Mouse (Mus musculus): ENCODE data around the gene Ccl6. TPM values are rescaled to one million over a fixed set of nuclear protein-coding genes. Genes with fewer than 3 reads are reported as not detected.

Gene Ccl6
- polyA plus RNA-seq, 1 experiment from 2014 or later, result 2.1 TPM

DNA sequence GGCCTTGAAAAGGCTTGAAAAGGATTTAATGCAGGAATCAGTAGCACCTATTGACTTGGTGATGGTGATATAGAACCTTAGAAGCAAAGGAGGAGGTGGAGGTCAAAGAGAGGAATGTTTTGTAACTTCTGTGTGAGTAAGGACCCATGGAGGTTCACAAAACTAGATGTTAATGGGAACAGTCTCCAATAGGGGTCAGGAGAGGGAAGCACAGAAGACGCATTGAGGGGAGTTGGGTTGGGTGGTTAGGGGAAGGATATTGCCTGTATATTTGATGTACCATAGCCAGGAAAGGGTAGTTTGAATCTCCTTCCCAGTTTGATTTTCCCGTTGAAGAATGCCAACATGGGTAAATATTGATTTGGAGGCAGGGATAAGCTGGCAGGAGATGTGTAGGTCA lies 8.7 kb downstream of the Ccl6 start:
- 82% methylated on average over 2 of the region's 2 CpGs for WGBS
- Histone ChIP-seq H3K4me3 (no peak overlapping the region), H3K27ac (no peak overlapping the region), H3K27me3 (ENCODE audit: poor library complexity, severe bottlenecking) (no peaks in the 10 kb centered on the region), H3K36me3 (replicated peaks) (no peaks in the 10 kb centered on the region), H3K4me1 (0 out of 2 replicates have a peak, but pooled peaks cover 3% of the 10 kb centered on the region), H3K9me3 (no peaks in the 10 kb centered on the region)
- DNase-seq (ENCODE audit: extremely low spot score, low spot score), result no peak

DNA sequence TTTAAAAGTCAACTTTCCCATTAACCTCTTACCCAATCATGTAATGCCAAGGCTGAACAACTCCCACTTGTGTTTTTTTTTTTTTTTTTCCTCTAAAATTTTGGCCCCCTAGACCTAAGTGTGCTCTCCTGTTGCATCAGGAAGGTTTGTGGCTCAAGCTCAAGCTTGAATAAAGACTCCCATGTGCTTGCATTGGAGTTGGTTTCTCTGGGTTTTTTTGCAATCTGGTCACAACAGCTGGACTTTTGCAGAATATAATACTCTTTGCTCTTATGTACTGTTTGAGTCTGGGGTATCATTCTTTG lies 9.5 kb downstream of the Ccl6 start:
- H3K27me3 ChIP-seq (ENCODE audit: poor library complexity, severe bottlenecking), result no peaks in the 10 kb centered on the region
- no peak overlapping the region for H3K4me3 ChIP-seq
- H3K27ac ChIP-seq, result no peak overlapping the region
- no peaks in the 10 kb centered on the region for H3K36me3 ChIP-seq (replicated peaks)
- peaks cover 4% of the 10 kb centered on the region; the same call in 1 of the 2 replicates for H3K4me1 ChIP-seq
- DNase-seq (ENCODE audit: extremely low spot score, low spot score), result no peak
- no peaks in the 10 kb centered on the region for H3K9me3 ChIP-seq

DNA sequence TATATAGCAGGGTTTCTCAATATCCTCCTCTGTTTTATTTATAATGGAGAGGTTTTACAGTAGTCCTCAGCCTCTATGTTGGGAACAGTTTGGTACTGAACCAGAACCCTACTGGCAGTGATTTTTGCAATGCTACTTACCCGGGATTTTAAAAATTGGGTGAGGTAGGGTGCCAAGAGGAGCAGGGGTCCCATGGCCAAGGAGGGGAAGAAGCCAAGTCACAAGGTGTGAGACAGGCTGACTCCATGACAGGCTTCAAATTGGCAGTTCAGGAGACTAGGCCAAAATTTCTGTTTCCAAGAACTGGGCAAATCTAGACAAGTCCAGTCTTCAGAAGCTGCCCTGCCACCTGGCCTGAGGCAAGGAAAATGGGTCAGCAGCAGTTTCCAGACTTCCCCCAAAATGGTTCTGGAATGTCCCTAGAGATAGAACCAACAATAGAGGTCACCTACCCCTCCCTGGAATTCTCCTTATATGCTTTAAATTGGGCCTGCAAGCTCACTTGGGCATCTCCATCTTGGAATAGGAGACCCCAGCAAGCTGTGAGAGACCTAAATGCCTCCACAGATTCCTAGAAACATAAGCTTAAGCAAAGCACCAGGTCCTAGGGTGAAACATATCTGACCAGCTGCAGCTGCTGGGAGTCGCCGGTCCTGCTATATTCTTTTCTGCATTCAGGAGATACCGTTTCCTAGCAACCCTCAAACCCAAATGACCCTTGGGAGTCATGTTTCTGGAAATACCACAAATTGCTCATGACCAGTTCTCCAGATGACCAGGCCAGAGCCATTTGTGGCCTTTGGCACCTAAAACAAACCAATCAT lies 10.0 kb downstream of the Ccl6 start:
- Histone ChIP-seq H3K27ac (no peak overlapping the region), H3K4me3 (no peak overlapping the region), H3K9me3 (no peaks in the 10 kb centered on the region), H3K36me3 (replicated peaks) (no peaks in the 10 kb centered on the region), H3K27me3 (ENCODE audit: poor library complexity, severe bottlenecking) (no peaks in the 10 kb centered on the region), H3K4me1 (peaks cover 6% of the 10 kb centered on the region; the same call in 1 of the 2 replicates)
- WGBS, result 72% methylated on average over 4 of the region's 4 CpGs
- DNase-seq (ENCODE audit: extremely low spot score, low spot score), result no peak

DNA sequence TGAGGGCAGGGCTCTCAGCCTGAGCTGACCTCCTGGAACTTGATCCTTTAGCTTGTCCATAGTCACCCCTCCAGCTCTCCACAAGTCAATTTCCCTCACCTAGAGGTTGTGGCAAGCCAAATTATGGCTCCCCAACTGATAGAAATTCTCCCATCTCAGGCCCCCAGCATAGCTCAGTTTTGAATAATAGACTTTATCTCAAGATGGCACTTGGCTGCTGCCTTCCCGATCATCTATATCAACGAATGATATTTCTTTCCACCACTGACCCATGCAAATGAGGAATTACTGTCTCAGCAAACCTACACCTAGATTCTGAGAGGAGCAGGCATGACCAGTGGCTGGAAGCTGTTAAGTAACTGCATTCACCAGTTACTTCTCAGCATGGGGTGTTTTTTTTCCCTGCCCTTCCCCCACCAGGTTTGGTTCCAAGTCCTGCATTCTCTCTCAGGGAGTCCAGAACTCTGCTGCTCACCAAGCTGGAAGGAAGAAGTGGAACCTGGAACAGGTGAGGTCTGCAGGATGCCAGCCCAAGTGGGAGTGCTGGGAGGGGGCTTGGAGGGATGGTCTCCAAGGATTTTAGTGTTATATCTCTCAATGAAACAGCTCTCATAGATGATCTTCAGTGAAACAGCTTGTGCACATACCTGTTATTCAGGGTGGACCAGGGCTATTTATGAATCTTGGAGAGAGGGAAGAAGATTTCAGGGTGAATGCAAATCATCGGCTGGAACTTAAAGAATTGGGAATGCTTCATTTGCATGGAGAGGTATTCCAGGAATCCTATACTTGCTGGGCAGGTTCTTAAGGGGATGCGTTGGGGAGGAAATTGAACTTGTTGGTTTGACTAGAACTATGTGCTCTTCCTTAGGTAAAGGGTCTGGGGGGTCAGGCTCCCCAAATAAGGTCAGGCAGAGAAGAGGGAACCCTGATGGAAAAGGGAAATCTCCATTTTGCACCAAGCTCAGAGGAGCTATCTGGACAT lies 11.0 kb downstream of the Ccl6 start:
- DNase-seq (ENCODE audit: extremely low spot score, low spot score), result no peak
- WGBS, result 81% methylated on average over 4 of the region's 4 CpGs

DNA sequence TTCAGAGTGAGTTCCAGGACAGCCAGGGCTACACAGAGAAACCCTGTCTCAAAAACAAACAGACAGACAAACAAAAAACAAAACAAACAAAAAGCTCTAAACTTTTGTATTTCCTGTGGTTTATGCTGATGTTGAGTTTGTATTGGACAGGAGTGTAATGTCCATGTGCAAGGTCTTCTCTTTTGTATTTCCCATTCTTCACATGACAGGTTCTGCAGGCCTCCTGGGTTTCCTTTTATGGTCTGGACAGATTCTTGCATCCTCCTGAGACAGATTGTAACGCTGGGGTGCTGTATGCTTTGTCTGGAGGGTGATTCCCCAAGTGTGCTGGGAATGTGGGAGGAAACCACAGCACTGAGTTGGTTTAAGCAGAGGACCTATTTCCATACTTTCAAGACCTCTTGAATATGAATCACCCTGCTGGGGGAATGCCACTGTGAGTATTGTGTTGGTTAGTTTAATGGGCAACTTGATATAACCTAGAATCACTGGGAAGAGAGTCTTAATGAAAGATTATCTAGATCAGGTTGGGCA lies 12.1 kb downstream of the Ccl6 start:
- H3K27me3 ChIP-seq (ENCODE audit: poor library complexity, severe bottlenecking), result no peaks in the 10 kb centered on the region
- H3K9me3 ChIP-seq, result no peaks in the 10 kb centered on the region
- H3K4me1 ChIP-seq, result peaks cover 6% of the 10 kb centered on the region; the same call in 1 of the 2 replicates
- DNase-seq (ENCODE audit: extremely low spot score, low spot score), result no peak
- 69% methylated on average over 1 of the region's 1 CpGs for WGBS
- no peak overlapping the region for H3K4me3 ChIP-seq
- no peaks in the 10 kb centered on the region for H3K36me3 ChIP-seq (replicated peaks)
- H3K27ac ChIP-seq, result no peak overlapping the region

More for the DNA sequence above, 11.0 kb downstream of the Ccl6 start:
- Histone ChIP-seq H3K36me3 (replicated peaks) (no peaks in the 10 kb centered on the region), H3K4me1 (peaks cover 6% of the 10 kb centered on the region; the same call in 1 of the 2 replicates), H3K4me3 (no peak overlapping the region), H3K27me3 (ENCODE audit: poor library complexity, severe bottlenecking) (no peaks in the 10 kb centered on the region), H3K9me3 (no peaks in the 10 kb centered on the region), H3K27ac (no peak overlapping the region)

DNA sequence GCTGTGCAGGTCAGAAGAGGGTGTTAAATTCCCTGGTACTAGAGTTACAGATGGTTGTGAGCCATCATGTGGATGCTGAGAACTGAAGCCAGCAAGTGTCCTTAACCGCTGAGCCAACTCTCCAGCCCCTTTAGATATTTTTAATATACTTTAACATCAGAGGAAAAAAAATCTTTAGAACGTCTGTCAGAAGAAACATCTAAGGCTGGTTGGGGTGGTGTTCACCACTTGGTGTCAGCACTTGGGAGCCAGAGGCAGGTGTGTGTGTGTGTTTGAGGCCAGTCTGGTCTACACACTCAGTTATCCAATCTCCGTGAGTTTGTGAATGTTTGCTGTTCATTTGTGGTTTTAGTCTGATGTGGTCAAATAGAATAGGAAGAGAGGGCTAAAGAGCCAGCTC lies 13.9 kb downstream of the Ccl6 start:
- no peak overlapping the region for H3K27ac ChIP-seq
- DNase-seq (ENCODE audit: extremely low spot score, low spot score), result no peak
- peaks cover 6% of the 10 kb centered on the region; the same call in 1 of the 2 replicates for H3K4me1 ChIP-seq
- no peaks in the 10 kb centered on the region for H3K27me3 ChIP-seq (ENCODE audit: poor library complexity, severe bottlenecking)
- H3K36me3 ChIP-seq (replicated peaks), result no peaks in the 10 kb centered on the region
- 85% methylated on average over 3 of the region's 3 CpGs for WGBS
- no peaks in the 10 kb centered on the region for H3K9me3 ChIP-seq
- no peak overlapping the region for H3K4me3 ChIP-seq

DNA sequence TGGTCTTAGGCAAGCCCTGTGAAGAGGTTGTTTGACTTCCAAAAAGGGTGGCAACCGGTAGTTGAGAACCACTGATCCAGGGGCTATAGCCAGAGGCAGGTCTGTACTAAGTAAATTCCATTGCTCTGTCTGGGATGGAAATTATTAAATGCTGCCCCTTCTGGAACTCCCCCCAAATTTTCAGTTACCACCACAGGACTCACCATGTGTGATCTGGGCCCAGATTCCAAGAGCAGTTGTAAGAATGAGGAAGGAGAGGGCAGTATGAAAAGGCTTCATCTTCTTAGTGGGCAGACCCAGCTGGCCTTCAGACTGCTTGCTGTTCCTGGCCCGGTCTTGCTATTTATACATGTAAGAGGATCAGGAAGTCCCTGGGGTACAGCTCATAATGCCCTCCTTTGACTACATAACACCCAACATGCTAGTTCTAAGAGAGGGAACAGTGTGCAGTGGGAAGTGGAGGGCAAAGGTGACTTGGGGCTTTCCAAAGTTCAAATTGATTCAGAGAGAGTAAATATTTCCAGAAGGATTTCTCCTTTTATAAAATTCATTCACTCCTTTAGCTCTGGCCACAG lies 14.6 kb downstream of the Ccl6 start, which contains the start of gene Ccl9:
Gene Ccl9, minus strand, starts transcription at position 451 of the 575 bp plus-strand sequence.
- no peak for DNase-seq (ENCODE audit: extremely low spot score, low spot score)
- Histone ChIP-seq H3K9me3 (no peaks in the 10 kb centered on the region), H3K36me3 (replicated peaks) (no peaks in the 10 kb centered on the region), H3K27ac (no peak within 1 kb of the TSS), H3K4me1 (peaks cover 6% of the 10 kb centered on the region; the same call in 1 of the 2 replicates), H3K4me3 (no peak within 1 kb of the TSS), H3K27me3 (ENCODE audit: poor library complexity, severe bottlenecking) (no peaks in the 10 kb centered on the region)
- WGBS, result 54% methylated on average over 2 of the region's 2 CpGs

DNA sequence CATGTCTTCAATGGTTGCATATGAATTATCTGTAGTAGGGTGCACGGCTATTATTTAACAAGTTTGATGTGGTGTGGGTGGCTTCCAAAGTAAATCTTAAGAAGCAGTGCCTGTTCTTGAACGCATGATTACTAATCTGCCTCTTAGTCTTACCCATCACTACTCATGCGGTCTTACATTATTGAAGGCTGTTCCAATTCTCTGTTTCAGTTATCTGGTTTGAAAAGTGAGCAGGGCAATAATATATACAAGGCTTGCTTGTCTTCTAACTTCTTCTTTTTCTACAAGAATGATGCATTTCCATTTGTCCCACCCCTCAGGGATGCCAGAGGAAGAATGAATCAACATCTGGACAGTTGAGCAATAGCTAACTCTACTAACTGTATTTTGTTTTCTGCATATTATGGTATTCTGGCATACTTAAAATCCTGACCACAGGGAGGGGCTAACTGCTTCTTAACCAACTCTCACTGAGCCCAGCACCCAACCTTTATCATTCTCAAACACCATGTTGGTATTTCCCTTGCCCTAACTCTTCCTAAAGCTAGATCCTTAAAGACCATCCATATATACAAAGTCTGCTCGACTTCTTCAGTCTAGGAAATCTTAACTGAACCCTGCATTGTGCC lies 15.8 kb downstream of the Ccl6 start:
- DNase-seq (ENCODE audit: extremely low spot score, low spot score), result no peak
- WGBS, result 90% methylated on average over 4 of the region's 4 CpGs
- Histone ChIP-seq H3K4me1 (peaks cover 3% of the 10 kb centered on the region; the same call in 1 of the 2 replicates), H3K36me3 (replicated peaks) (no peaks in the 10 kb centered on the region), H3K9me3 (no peaks in the 10 kb centered on the region), H3K27ac (no peak overlapping the region), H3K27me3 (ENCODE audit: poor library complexity, severe bottlenecking) (no peaks in the 10 kb centered on the region), H3K4me3 (no peak overlapping the region)

DNA sequence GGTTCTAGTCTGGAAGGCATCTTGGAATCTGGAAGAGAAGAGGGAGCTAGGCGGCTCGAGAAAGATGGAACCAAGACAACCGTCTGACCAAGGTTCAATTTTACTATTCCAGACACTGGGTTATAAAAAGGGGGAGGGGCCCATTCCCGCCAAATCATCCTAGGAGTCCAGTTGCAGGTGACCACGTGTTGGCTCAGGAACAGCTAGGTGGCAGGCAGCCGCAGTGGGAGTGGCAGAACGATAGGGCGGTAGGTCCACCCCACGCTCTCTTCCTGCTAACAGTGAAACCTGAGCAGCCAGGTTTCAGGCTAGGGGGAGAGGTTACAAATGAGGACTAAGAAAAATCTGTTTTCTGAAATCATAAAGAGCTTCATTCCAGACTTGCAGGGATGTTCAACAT lies 20.1 kb downstream of the Ccl6 start:
- Histone ChIP-seq H3K4me3 (no peak overlapping the region), H3K36me3 (replicated peaks) (no peaks in the 10 kb centered on the region), H3K9me3 (no peaks in the 10 kb centered on the region), H3K4me1 (no peaks in the 10 kb centered on the region), H3K27me3 (ENCODE audit: poor library complexity, severe bottlenecking) (no peaks in the 10 kb centered on the region), H3K27ac (no peak overlapping the region)
- 80% methylated on average over 9 of the region's 9 CpGs for WGBS
- DNase-seq (ENCODE audit: extremely low spot score, low spot score), result no peak

DNA sequence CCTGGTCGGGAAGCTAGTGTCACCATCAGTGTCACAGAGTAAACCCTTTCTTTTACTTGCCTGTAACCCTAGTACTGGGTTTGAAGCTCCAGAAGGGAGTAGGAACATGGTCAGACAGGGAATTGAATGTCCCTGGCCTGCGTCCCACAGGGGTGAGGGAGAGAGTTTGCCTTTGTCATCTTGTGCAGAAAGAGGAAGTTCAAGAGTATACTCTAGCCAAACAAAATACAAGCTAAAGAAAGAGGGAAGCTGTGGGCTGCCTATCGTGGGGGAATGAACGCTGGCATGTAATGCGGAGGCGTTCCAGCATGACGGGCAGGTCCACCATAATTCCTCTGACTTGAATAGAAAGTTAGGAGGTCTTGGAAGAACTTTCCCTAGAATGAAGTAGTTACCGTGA lies 20.7 kb downstream of the Ccl6 start:
- DNase-seq (ENCODE audit: extremely low spot score, low spot score), result no peak
- H3K4me1 ChIP-seq, result no peaks in the 10 kb centered on the region
- H3K36me3 ChIP-seq (replicated peaks), result no peaks in the 10 kb centered on the region
- no peaks in the 10 kb centered on the region for H3K9me3 ChIP-seq
- H3K27ac ChIP-seq, result no peak overlapping the region
- H3K4me3 ChIP-seq, result no peak overlapping the region
- 93% methylated on average over 8 of the region's 8 CpGs for WGBS
- no peaks in the 10 kb centered on the region for H3K27me3 ChIP-seq (ENCODE audit: poor library complexity, severe bottlenecking)

DNA sequence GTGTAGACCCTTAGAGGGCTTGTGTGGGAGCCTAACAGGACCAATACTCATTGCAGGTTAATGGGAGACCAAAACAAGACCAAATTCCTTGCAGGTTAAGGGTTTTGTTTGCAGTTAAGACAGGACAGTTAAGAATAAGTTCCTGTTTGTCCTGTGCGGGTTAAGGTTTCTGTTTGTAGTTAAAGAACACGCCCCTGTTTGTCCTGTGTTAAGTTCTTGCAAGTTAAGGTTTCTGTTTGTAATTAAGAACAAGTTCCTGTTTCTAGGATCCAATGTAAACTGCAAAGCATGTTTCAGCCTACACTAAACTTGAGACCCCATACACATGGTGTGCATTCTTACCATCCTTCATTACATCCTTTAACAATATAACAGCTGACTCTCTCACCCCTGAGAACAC lies 22.7 kb downstream of the Ccl6 start:
- Histone ChIP-seq H3K9me3 (no peaks in the 10 kb centered on the region), H3K27ac (no peak overlapping the region), H3K36me3 (replicated peaks) (no peaks in the 10 kb centered on the region), H3K4me1 (no peaks in the 10 kb centered on the region), H3K4me3 (no peak overlapping the region), H3K27me3 (ENCODE audit: poor library complexity, severe bottlenecking) (no peaks in the 10 kb centered on the region)
- 89% methylated on average over 2 of the region's 2 CpGs for WGBS
- no peak for DNase-seq (ENCODE audit: extremely low spot score, low spot score)

DNA sequence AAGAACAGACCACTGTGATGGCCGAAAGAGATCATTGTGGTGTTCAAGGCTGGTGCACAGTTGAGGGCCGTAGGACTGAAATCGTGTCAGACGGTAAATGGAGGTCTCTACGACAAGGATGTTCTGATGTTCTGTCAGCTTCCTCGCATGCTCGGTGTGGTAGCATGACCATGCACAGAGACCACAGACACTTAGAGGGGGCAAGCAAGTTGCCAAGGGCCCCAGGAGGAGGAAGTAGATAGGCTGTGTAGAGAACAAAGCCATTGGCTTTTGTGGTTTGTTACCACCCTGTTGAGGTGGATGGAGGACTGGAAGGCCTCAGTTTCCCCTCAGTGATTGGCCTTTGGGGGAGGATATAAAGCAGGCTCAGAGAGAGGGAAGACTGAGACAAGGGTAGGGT lies 23.6 kb downstream of the Ccl6 start:
- DNase-seq (ENCODE audit: extremely low spot score, low spot score), result no peak
- Histone ChIP-seq H3K4me3 (no peak overlapping the region), H3K27me3 (ENCODE audit: poor library complexity, severe bottlenecking) (no peaks in the 10 kb centered on the region), H3K36me3 (replicated peaks) (no peaks in the 10 kb centered on the region), H3K4me1 (no peaks in the 10 kb centered on the region), H3K27ac (no peak overlapping the region), H3K9me3 (no peaks in the 10 kb centered on the region)
- WGBS, result 93% methylated on average over 7 of the region's 7 CpGs
